Mouse (Mus musculus): ENCODE measurements at regions not wholly inside any gene's neighbourhood (a gene's known extent, or its start where the extent isn't known, plus 50 kb on each side); places are given as distances from the start of the nearest gene placed in this dataset.

DNA sequence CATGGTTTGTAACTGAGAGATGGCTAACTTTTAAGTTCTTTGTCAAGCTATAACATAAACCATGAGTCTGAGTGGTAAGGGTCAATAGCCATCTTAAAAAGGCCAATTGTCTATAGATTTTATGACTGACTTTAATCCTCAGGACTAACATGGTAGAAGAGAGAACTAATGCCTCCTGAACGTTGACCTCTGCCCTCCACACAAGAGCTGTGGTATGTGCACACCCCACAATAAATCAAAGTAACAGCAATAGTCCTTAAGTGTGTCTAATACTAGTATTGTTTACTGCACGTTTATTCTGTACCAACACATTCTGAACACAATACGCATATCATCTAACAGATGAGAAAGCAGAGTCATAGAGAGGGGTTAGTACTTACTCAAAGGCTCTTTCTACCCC lies 70.7 kb upstream of the Samd3 start:
- TF ChIP-seq MAFK (IDR thresholded peaks at IDR 0.05; ENCODE audit: insufficient read depth, low read depth, low read length), result no peak
- no peak for TF ChIP-seq ZNF384 (IDR thresholded peaks at IDR 0.05; ENCODE audit: low read depth, low read length)
- TF ChIP-seq CHD2 (IDR thresholded peaks at IDR 0.05; ENCODE audit: low read depth, low read length), result no peak
